Mouse (Mus musculus): ENCODE results near the gene Aspscr1.

- TF ChIP-seq CTCF (IDR thresholded peaks at IDR 0.05; ENCODE audit: low read depth, low read length): no peak
- no peak for TF ChIP-seq POLR2A (IDR thresholded peaks at IDR 0.05; ENCODE audit: borderline replicate concordance, low read depth, low read length)
Measured at GRCm38 (mm10) chr11:120642939-120643600, 29.7 kb upstream of the Aspscr1 start.
